Mouse (Mus musculus) thymus, adult 18-20 months (tissue): ENCODE data around the gene Cd28.
A peak's percentile ranks its signal among the peaks of the same experiment; 100 is the strongest.

Source experiments
- DNase-seq, 2 experiments: peaks; one replicate each; pipeline ENCODE4 v3.0.0; 2022; ENCODE audit warnings: mixed read lengths in 2 of 2

Cd28 gene

DNA sequence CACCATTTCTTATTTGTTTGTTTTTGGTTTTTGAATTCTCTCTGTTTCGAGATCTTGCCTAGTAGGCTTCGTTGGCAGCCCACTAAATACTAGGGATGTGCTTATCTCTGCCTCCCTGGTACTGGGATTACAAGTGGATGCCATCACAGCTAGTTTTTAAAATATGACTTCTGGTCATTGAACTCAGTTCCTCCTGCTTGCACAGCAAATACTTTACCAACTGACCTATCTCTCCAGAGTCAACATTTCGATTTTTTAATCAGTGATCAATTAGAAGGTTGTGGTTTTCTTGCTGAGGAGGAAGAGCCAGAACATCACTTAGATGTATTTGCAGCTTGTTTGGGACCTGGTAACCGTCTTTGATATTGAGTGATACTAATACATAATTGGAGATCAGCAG is 34.4 kb downstream of the Cd28 start:
- no peak for DNase-seq

DNA sequence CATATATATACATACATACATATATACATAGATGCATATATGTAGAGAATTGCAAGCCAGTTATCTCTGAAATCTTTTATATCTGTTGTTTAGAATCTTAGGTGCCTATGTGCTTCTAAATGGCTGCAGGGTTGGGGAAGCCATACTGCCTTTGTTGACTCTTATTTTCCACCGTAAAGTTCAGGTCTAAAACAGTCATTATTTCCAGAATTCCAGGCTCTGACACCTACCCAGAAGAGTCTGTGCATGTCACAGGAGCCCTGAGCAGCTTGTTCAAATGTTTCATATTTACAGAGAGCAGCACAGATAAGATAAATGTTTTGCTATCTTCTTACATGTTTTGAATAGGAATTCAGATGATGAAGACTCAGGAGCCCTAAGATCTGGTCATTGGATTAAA is 36.4 kb downstream of the Cd28 start:
- DNase-seq, result no peak

DNA sequence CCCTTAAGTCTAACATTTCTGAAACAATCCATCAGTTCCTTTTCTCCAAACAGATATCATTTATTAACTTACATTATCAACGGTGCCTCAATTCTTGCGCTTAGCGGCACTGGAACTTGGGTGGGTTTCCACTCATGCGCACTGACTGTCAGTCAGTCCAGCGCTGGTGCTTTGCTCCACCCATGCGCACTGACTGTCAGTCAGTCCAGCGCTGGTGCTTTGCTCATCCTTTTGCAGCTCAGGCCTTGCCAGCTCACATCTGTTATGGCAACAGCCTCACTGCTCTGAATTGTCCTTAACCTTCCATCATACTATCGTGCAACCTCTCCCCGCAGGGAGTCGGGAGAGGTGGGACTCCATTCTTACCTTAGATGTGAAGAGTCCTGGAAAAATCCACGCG is 37.4 kb downstream of the Cd28 start:
- DNase-seq, result no peak

DNA sequence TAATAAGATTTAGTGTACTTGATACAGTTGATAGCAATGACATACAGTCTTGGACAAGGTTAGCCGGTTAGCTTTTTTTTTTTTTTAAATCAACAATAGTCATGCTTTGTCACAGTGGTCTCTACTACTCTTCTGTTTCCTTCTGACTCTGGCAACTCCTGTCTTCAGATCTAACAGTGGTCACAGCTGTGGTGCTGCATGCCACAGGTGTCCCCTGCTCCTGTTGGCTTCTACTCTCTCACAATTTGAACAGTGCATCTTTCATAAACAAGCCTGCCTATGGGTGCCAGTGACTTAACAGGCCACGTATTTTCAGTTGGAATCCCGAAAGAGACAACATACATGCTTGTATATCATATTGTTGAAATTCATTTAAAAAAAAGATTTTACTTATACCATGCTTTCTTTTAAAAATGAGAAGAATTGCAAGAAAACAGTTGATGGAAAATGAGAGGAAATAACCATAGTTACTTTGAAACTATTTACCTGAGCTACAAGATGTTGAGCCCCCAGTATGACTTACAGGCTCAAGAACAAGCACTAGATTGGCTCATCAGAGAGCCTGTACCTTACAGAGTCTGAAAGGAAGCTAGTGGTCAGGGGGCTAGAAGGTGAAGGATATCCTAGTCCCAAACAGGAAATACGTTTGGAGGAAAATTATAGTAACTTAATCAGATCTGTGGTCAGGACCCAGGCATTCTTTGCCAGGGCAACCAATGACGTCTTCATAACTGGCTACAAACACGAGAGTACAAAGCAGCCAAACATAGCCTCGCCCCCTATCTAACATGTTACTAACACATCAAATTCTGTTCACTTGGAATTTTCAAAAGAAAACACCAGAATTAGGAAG is 39.0 kb downstream of the Cd28 start:
- DNase-seq, result peak in 1 of 2 experiments; percentile 58

DNA sequence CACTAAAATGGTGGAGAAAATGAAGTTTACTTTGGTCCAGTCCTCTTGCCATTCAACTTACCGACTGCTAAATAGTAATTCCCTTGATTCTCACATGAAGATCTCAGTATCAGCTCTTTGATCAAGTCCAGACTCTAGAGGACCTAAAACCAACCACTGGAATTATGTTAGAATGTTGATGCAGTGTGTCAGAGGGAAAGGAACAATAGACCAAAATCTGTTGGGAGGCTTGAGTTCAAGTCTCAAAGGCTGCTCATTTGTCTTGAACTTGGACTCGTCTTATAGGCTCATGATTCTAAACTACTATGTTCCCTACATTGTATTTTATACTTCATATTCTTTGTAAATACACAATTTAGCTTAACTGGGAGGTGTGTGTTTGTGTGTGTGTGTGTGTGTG is 41.0 kb downstream of the Cd28 start:
- DNase-seq, result no peak

DNA sequence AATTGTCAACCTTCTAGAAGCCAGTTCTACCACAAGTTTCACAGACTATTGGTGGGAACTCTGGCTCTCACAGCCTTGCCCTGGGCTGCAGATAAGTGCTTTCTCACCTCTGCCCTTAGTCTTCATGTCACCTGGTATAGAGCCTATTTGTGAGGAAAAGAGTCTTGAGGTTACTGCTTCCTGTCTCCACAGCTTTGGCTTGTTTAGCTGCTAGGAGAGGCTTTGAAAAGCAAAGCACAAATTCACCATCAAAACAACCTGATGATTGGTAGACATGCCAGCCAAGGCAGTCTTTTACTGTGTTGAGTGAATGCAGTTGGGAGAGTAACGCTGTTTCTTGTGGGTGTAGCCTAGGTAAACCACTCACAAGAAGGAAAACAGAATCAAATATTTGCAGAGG is 41.6 kb downstream of the Cd28 start:
- peak in 1 of 2 experiments; percentile 65 for DNase-seq

DNA sequence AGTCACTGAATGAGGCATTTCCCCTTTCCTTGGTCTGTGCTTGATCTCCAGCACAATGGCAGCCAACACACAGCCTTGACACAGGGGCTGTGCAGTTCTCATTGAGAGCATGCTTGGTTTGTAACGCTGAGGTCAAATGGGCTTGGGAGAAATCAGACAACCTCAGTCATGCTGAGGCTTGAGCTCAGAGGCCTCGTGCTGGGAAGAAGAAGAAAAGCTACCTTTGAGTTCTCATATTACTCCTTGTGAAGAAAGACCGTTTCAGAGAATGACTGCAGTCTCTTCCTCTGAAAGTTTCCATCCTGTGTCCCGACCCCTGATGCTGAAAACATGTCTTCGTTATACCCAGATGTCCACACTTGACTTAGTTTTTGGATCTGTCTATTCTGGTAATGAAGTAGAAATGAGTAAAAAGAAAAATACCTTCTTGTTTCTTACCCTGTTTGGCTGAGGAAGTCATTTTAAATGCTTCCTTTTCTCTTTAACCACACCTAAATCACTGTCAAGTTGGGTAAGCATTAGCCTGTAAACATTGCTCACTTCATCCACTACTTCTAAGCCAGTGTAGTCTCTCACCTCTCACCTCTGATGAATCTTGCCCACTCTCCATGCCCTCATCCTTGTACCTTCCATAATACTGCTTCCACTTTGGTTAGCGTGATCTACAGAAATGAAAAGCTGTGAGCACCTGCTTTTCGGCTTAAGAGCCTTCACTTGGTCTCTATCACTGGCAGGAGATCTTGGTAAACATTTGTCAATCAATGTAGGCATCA is 43.1 kb downstream of the Cd28 start:
- no peak for DNase-seq

DNA sequence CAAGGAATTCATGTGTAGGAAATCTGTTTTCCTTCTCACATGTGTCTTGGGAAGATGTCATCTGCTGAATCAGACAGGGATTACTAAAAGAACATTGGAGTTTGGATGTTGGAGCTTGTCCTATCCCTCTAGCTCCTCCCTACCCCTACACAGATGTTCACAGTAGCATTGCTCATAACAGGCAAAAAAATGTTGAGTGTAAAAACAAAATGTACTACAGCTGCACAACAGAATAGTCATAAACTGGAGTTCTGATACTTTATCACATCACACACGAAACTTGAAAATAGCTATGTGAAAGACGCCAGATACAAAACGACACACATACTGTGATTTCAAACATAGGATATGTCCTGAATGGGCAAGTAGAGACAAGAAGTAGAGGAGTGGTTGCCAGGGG is 43.9 kb downstream of the Cd28 start:
- no peak for DNase-seq

DNA sequence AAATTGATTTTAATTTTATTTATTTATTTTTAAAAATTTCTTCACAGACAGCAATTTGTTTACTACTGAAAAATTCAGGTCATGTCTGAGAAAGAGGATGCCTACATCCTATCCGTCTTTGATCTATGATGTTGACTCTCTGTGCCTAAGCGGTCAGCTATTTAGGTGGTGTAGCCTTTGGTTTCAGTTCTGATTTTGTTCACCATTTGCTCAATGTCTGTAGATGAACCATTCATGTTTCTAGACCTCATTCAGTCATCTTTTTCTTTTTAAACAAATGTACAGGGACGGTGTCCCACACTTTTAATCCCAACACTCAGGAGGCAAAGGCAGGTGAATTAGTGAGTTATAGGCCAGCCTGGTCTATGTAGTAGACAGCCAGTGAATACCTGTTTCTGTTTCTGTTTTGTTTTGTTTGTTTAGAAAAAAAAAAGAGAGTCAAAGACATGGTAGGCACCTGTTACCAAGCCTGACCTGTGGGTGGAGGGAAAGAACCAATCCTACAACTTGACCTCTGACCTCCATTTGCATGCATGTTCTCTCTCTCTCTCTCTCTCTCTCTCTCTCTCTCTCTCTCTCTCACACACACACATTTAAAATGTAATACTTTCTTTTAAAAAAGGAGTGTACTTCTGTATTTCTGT is 45.0 kb downstream of the Cd28 start:
- no peak for DNase-seq

DNA sequence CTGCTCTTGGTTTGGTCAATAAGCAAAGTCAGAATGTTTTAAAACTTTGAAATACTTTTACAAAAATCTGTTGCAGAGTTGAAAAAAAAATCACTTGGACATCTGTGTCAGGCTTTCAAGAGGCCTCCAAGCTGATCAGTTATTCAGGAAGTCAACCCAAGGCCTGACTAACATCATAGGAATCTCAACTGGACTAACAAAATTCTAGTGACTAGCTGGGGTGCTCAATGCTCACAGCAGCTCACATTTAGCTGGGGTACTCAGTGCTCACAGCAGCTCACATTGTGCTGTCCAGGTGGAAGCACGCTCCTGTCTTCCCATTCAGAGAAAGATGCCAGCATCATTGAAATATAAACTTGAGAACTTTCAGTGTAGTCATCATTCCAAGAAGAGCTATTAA is 45.9 kb downstream of the Cd28 start:
- DNase-seq, result no peak

DNA sequence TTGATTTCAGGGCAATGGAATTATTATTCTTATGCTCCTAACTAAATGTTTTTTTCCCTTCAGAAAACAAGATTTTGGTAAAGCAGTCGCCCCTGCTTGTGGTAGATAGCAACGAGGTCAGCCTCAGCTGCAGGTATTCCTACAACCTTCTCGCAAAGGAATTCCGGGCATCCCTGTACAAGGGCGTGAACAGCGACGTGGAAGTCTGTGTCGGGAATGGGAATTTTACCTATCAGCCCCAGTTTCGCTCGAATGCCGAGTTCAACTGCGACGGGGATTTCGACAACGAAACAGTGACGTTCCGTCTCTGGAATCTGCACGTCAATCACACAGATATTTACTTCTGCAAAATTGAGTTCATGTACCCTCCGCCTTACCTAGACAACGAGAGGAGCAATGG is 46.3 kb downstream of the Cd28 start:
- no peak for DNase-seq

DNA sequence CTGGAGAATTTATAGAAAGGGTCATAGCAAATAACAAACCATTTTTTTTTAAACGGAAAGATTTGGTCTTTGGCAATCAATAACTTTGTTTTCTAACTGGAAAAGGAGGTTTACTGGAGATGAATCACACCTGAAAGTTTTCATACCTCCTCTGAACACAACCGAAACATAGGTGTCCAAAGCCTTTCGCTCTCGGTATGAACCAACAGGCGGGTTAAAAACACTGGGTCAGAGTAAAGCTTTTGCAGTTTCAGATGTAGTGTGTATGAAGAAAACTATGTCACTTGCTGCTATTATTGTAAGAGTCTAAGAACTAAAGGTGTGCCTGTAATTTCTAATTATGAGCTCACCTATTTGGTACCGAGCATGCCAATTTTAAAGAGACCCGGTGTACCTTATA is 55.2 kb downstream of the Cd28 start:
- DNase-seq, result no peak

DNA sequence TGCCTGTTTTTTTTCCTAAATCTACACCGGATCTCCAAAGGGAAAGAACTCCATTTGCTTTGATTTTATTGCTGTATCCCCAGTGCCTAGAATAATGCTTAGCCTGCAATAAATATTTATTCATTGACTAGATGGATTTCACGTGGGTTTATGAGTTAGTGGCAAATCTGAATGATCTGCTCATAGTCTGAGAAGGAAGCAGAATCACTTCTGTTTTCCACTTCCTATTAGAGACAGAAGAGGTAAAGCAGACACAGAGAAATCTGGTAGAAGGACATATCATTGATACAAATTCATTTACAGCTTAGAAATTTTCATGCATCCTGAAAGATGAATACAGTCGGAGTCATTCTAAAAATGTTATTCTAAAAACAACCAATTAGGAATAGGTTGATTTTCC is 56.6 kb downstream of the Cd28 start:
- no peak for DNase-seq

DNA sequence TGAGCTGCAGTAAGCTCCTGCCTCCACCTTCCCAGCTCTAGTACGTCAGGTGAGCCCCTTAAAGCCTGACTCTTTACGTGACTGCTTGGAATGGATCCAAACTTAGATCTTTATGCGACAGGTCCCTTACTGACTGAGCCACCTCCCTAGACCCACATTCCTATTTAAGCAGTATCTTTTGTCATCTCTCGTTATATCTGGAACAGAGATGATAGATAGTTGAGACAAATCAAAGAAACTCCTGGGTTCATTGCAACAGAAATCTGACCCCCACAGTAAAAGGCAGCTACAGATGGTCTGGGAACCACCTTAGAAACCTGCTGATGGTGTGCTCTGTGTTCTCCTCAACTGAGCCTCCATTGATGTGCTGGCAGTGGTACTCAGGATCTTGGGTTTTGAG is 59.6 kb downstream of the Cd28 start:
- no peak for DNase-seq

DNA sequence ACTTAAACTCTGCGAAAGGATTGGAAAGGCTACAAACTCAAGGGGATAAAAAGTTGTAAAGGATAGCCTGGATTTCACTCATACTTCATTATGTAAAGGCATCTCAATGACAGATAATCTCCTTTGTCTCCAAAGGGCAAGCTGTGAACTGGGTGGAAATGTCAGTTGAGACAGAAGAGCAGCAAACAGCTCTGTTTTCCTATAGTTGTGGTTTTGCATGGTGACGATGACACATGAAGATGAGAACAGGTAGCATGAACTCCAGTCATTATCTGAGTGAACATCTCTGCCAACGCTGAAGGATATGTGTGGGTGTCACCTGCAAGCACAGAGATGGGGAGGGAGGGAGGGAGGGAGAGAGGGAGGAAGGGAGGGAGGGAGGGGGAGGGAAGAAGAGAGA is 60.3 kb downstream of the Cd28 start:
- peak in 1 of 2 experiments; percentile 77 for DNase-seq

DNA sequence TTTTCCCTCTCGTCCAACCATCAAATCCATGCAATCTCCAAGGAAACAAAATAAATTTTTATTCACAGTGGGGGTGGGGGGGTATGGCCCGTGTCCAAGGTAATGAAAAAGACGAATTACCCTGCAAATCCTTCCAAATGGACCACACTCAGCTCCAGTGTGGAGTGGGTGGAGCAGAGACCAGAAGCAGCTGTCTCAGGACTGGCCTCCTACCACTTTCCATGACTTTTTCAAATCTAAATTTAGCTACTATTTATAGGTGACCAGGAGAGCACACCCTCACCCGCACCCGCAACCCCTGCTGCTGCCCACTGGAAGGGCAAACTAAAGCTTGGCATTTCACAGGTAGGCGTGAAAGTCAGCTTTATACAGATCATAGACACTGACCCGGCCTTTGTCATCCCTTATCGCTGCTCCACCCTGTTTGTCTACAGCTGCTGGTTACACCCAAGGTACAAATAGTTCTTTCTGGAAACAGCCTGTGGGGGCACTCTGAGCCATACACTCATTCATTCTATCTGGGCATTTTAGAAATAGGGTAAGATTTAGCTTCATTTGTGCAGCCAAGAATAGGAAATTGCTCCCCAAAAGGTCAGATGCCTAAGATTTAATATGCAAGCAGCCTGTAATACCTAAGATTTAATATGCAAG is 62.0 kb downstream of the Cd28 start:
- no peak for DNase-seq

DNA sequence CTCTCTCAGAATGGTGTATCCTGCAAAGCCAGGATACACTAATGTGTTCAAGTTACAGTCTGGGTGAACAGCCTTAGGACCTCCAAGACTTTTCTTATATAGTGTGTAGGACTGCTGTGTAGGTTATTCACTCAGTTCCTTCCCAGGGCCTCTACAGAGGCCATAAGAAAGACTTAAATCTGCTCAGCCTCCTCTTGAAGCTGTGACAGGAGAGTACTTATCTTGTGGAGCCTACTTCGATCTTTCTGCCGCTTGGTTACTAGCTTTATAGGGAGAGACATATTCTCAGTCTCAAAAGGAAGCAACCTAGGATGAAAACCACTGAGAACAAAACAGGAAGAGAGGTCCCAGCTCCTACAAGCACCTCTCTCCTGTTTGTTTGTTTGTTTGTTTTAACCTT is 62.6 kb downstream of the Cd28 start:
- DNase-seq, result no peak

DNA sequence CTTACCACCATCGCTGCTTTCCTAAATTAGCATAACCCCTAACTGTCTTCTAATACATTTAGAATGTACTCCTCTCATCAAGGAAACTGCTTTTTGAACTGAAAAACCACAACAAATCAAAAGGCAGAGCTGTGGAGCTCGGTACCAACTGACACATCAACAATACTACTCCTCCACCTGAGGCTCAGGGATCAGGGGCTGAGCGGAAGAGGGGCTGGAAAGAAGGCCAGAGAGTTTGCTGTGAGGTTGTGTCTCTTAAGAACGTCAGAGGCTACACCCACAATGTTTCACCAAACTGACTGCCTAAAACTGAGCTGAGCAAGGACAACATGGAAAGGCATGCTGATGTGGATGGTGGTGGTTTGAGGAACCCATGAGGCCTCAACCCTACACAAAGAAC is 65.1 kb downstream of the Cd28 start:
- DNase-seq, result peak; percentile 49 to 78

DNA sequence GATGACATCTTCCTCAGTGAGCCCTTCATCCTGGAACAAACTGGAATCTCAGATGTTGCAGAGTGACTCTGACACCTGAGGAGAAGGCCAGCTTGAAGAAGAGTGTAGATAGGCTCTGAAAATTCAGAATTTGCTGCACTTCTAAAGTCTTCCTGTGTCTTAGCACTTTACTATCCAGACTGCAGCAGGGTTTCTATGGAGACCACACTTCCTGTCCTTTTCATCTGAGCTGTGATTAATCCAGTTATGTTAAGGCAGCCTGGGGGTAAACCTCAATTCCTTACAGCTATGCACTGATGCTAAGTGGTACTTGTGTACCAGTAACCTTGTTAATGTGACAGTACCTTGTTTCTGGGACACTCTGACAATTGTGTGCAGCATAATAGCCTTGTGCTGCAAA is 77.1 kb downstream of the Cd28 start:
- DNase-seq, result no peak

DNA sequence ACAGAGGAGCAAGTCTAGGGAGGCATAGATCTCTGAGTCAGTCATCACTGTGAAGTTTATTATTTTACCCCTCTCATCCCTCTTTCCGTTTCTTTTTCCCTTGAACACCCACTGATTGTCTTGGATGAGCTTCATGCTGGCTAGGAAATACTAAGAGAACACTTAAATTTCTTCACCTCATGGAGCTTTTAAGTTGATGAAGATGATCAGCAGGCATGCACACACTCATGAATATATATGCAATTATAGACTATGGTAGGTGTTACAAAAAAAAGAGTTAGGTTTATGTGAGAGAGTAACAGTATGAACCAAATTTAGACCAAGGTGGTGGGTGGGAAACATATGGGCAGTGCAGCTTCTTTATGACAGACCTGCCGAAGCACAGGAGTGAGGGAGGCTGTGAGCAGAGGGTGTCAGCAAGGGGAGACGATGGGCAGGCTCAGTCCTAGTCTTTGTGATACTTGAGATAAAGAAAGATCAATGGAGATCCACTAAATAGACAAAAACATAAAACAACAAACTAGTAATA is 79.1 kb downstream of the Cd28 start:
- no peak for DNase-seq

DNA sequence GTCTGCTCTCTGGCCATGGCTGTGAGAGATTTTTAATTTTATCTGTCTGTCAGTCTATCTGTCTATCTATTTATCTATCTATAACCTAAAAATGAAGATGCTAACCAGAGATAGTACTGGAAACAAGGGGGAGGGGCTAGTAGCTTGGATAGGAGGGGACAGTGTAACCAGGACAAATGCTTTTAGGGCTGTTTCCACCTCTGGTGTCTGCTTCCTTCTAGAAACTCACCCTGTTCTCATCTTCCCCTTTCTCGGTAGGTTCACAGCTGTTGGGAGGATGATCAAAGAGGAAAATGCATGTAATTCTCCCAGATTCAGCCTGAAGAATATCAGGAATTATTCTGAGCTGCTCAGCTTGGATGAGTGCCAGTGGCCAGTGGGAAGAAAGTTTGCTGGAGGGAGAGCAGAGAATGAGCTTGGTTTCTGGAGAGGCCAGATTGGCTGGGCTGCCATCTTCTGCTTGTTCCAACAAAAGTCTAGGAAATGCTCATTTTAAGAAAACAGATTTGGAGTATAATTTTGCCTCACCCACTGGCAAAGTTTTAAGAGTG is 83.3 kb downstream of the Cd28 start:
- no peak for DNase-seq

DNA sequence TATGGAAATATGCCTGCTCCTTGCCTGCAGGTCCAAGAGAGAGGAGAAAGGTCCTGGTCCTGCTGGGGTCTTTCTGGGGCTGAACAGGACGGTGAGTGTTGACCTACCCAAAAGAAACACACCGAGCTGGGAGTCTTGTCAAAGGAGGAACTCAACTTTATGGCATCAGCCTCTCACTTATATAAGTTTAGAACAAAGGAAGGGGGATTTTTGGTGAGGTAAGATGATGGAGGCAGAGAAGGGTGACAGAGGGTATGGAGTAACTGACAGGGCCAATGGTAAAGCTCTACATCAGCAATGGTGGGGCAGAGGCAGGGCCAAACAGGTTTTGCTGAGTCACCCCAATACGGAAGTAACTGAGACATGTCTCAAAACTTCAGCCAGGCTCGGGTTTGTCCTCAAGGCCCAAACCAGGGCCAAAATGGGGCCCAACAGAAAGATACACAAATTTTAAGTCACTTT is 84.6 kb downstream of the Cd28 start:
- DNase-seq, result no peak
